Mouse (Mus musculus) subcutaneous adipose tissue, adult 2 months (tissue): ENCODE results near the gene 9130204L05Rik. TPM values are rescaled to one million over a fixed set of nuclear protein-coding genes. Genes with fewer than 3 reads are reported as not detected.

ENCODE experiments used
- polyA plus RNA-seq: library from polyadenylated mRNA; depleted of rRNA; stranded (reverse); fragments of >200 nt; gene quantifications from 2 replicates; pipeline ENCODE4 v1.2.3, GENCODE M21; 2012; ENCODE audit warnings: low replicate concordance; rRNA removed

9130204L05Rik gene
- not detected in 2 replicates for polyA plus RNA-seq

GRCm38 (mm10) chr3:91090703-91091102, at the start of gene 9130204L05Rik:
TSS of gene 9130204L05Rik (minus strand) at chr3:91090803.

